Mouse (Mus musculus) kidney, adult 2 months (tissue): ENCODE results near the gene Gm12695. TPM values are rescaled to one million over a fixed set of nuclear protein-coding genes. Genes with fewer than 3 reads are reported as not detected.

Experiments
- DNase-seq: peaks from one replicate; pipeline ENCODE4 v3.0.0; 2021
- H3K27ac ChIP-seq: fragments of 200-500 bp; 2 replicates; pipeline ENCODE4 v1.5.1; 2012; ENCODE audit warnings: low read depth, low read length, control low read depth, inconsistent platforms; ENCODE audit not compliant: insufficient read depth
- H3K27me3 ChIP-seq: fragments of 200-500 bp; replicated peaks from 2 replicates; pipeline ENCODE4 v1.6.1; 2012; ENCODE audit warnings: mild to moderate bottlenecking, moderate library complexity, low read length, inconsistent platforms; ENCODE audit not compliant: control insufficient read depth, insufficient read depth
- H3K36me3 ChIP-seq: fragments of 200-500 bp; 2 replicates; pipeline ENCODE4 v1.6.1; 2012; ENCODE audit warnings: mild to moderate bottlenecking, moderate library complexity, low read length, inconsistent platforms; ENCODE audit not compliant: control insufficient read depth, insufficient read depth
- H3K4me1 ChIP-seq: fragments of 200-500 bp; 2 replicates; pipeline ENCODE4 v1.6.1; 2011; ENCODE audit warnings: low read length; ENCODE audit not compliant: control insufficient read depth, insufficient read depth
- H3K4me3 ChIP-seq: fragments of 200-500 bp; 2 replicates; pipeline ENCODE4 v1.5.1; 2011; ENCODE audit warnings: mild to moderate bottlenecking, low read depth, low read length, control low read depth; ENCODE audit not compliant: insufficient read depth
- CTCF ChIP-seq: fragments of 200-500 bp; conservative IDR thresholded peaks from 2 replicates; pipeline ENCODE4 v1.5.1; 2011; ENCODE audit warnings: low read depth, mild to moderate bottlenecking, control low read depth, low read length, moderate library complexity, mixed read lengths; ENCODE audit not compliant: insufficient read depth, insufficient read length
- POLR2A ChIP-seq: fragments of 200-500 bp; IDR thresholded peaks from one replicate; pipeline ENCODE4 v1.6.1; 2011; ENCODE audit warnings: low read depth, low read length, control low read depth
- WGBS: fragments of 180-500 bp; shearing (Covaris S2); methylation state at CpG from one replicate; pipeline ENCODE4 v1.1.7; 2018; 5-methylcytosine and 5-hydroxymethylcytosine counted together
- polyA plus RNA-seq: library from polyadenylated mRNA; depleted of rRNA; stranded (reverse); fragments of >200 nt; gene quantifications from 2 replicates; pipeline ENCODE4 v1.2.3, GENCODE M21; 2012

The Gm12695 gene
- polyA plus RNA-seq, 1 experiment, result not detected

DNA sequence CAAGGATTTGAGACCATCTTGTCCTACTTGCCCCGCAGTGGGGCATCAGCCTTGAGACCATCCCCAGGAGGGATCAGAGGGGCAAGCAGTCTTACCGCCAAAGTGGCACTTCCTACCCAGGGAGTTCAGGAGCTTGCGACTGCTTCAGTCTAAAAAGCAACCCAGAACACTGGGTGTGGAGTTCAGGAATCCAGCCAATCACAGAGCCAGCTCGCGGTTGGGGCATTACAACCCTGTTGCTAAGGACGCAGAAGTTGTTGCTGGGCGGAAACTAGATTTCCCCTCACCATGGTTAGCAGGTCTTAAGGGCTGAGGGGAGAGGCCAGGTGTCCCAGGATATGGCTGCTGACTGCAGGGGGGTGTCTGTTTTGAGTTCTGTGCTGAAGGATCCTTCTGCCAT lies 1.6 kb upstream of the Gm12695 start:
- Histone ChIP-seq H3K4me3 (no peak overlapping the region), H3K27ac (no peak overlapping the region), H3K4me1 (no peaks in the 10 kb centered on the region), H3K27me3 (no peaks in the 10 kb centered on the region), H3K36me3 (no peaks in the 10 kb centered on the region)
- 35% methylated on average over 7 of the region's 7 CpGs for WGBS
- no peak for DNase-seq
- TF ChIP-seq POLR2A, result no peak
- no peak for TF ChIP-seq CTCF

DNA sequence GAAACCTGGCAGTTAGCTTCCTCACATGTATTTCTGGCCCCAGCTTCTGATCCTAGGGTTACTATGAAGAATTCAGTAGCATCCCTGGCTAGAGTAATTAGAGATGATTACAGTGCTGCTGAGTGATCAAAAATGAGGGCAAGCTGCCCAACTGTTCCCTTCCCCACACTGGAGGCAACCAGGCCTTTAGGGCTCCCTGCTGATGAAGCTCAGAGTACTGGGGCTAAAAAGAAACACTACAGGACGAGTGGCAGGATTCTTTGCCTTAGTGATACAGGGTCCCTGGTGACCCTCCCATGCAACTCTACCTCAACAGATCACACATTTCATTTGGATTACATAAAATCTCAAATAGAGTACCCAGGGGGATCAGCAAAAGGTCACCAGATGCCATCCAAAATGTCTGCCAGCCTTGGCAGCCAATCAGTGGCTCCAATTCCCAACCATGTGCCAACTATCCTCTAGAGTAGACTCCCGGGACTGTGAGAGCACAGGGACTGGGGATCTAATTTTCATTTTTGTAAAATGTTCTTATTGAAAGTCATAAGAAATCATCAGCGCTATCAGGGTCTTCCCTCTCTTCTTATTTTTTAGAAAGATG lies 11.9 kb downstream of the Gm12695 start:
- Histone ChIP-seq H3K4me3 (no peak overlapping the region), H3K4me1 (no peaks in the 10 kb centered on the region), H3K36me3 (no peaks in the 10 kb centered on the region), H3K27ac (no peak overlapping the region), H3K27me3 (no peaks in the 10 kb centered on the region)
- WGBS, result 86% methylated on average over 3 of the region's 3 CpGs
- DNase-seq, result no peak
- TF ChIP-seq CTCF, result no peak
- no peak for TF ChIP-seq POLR2A

DNA sequence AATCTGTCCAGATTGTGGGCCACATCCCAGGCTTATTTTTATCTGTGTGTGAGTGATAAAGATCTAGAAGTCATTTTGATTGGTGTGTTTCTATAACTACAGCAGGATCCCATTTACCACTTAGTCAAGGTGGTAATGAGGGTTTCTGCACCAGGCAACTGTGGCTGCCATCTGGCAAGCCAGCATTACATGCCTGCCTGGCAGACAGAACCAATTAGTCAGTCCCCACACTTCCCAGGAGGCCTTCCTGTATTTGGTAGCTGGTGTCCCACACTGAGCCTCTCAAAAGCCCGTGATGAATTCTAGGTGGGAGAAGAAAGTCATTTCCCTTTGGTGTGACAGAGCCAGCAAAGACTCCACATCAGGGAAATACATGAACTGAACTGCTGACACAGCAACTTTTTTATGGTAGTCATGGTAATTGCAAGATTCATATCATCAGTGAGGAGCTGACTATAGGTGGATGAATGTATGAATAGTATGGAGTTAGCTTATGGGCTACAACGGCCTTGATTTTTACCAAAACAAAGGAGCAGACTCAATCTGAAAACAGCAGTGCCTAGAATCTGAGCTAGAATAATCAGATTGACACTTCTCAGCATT lies 18.5 kb downstream of the Gm12695 start:
- Histone ChIP-seq H3K27me3 (no peaks in the 10 kb centered on the region), H3K4me1 (no peaks in the 10 kb centered on the region), H3K36me3 (no peaks in the 10 kb centered on the region), H3K4me3 (no peak overlapping the region), H3K27ac (no peak overlapping the region)
- no peak for DNase-seq
- TF ChIP-seq POLR2A, result no peak
- no peak for TF ChIP-seq CTCF
- whole genome bisulfite sequencing, result 78% methylated on average over 2 of the region's 2 CpGs

DNA sequence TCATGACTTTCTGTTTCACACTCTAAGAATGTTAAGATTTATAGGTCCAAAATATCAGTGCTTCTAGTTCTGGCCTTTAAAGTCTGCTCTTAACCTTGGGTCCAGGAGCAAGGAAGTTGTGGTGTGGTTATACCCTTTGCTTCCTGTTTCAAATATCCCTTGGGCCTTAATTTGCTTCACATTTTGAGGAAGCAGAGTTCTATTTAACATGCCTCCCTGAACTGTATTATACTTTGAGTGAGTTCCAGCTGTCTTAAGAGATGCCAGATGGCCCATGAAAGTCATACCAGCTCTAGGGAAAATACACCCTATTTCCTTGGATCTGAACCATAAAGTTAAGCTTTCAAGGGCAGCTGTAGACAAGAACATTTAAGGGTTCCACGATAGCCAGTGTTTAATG lies 33.0 kb downstream of the Gm12695 start:
- WGBS, result 51% methylated on average over 1 of the region's 1 CpGs
- no peak for DNase-seq
- no peak overlapping the region for H3K27ac ChIP-seq
- H3K27me3 ChIP-seq, result no peaks in the 10 kb centered on the region
- H3K36me3 ChIP-seq, result no peaks in the 10 kb centered on the region
- no peak for TF ChIP-seq POLR2A
- TF ChIP-seq CTCF, result no peak
- no peak overlapping the region for H3K4me3 ChIP-seq
- H3K4me1 ChIP-seq, result no peaks in the 10 kb centered on the region

DNA sequence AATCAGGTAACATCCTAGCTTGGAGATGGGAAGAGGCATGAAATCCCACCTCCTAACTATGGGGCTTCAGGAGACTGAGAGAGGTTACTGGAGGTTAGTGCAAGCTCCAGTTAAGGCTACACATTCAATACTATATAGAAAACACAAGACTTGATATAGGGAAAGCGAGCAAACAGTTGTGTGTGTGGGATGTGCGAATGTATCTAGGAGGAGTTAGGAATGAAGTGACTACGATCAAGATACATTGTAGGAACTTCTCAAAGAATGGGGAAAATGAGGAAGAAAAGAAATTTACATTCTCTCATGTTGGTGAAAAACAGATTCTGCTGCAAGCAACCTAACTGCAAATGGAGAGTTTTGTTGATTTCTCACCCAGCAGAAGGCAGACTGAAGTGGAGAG lies 44.5 kb downstream of the Gm12695 start:
- Histone ChIP-seq H3K4me1 (no peaks in the 10 kb centered on the region), H3K27me3 (no peaks in the 10 kb centered on the region), H3K4me3 (no peak overlapping the region), H3K27ac (no peak overlapping the region), H3K36me3 (no peaks in the 10 kb centered on the region)
- no peak for TF ChIP-seq CTCF
- no peak for TF ChIP-seq POLR2A
- DNase-seq, result no peak
- WGBS, result 94% methylated on average over 3 of the region's 3 CpGs

DNA sequence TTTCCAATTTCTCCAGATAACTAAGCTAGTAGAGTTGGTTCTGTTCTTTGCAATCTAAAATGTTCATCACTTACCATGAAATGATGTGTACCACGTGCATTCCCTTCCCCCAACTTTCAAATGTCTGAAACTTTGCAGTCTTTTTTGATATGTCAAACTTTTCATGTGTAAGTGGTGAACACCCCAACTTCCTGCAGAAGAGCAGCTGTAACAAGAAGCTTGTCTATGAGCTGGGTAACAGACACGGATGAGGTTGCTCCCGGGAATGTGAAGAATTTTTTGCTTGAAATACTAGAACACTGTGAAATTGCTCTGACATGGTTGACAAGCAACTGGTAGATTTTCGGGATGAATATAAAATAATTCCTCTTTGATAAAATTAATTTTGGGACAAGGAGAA lies 55.7 kb downstream of the Gm12695 start:
- 49% methylated on average over 4 of the region's 4 CpGs for WGBS
- DNase-seq, result no peak
- Histone ChIP-seq H3K27ac (no peak overlapping the region), H3K4me1 (no peaks in the 10 kb centered on the region), H3K27me3 (no peaks in the 10 kb centered on the region), H3K4me3 (no peak overlapping the region), H3K36me3 (no peaks in the 10 kb centered on the region)
- TF ChIP-seq CTCF, result no peak

DNA sequence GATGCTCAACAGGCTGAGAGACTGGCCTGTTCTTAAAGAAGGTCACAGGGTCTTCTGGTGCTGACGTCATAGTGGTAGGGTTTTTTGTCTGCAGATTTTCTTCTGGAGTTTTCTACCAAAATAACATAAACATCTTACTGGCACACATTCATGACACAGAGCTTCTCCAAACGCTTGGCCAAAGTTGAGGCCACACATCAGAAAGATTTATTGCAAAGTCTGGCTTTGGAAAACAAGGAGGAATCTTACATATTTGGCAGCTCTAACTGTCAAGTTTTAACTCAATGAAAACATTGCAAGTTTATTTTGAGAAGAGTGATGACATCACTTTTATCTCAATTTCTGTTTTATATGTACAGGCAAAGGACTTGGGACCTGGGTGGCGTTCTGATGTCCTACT lies 56.8 kb downstream of the Gm12695 start:
- no peak for TF ChIP-seq CTCF
- no peak for TF ChIP-seq POLR2A
- Histone ChIP-seq H3K36me3 (no peaks in the 10 kb centered on the region), H3K27me3 (no peaks in the 10 kb centered on the region), H3K4me1 (no peaks in the 10 kb centered on the region), H3K27ac (no peak overlapping the region; the same call in 1 of the 2 replicates), H3K4me3 (no peak overlapping the region)
- WGBS, result 44% methylated on average over 3 of the region's 3 CpGs
- no peak for DNase-seq
